Mouse (Mus musculus) liver, postnatal 0 days (tissue): ENCODE measurements around the gene Bco1. TPM values are rescaled to one million over a fixed set of nuclear protein-coding genes. Genes with fewer than 3 reads are reported as not detected.

Source experiments
- ATAC-seq: fragments of 200-750 bp; cut with Nextera tagmentation; 2 replicates; pipeline ENCODE4 v1.8.0; 2017; ENCODE audit warnings: mild to moderate bottlenecking, moderate library complexity
- DNase-seq: peaks from one replicate; pipeline ENCODE4 v3.0.0-alpha.2; 2016
- H3K27ac ChIP-seq: fragments of 300-500 bp; sonication (generic); 2 replicates; pipeline ENCODE4 v1.5.1; 2014; ENCODE audit warnings: antibody characterized with exemption, moderate library complexity, mild to moderate bottlenecking, low read depth
- H3K27me3 ChIP-seq: fragments of 300-500 bp; sonication (generic); 2 replicates; pipeline ENCODE4 v1.6.1; 2014; ENCODE audit warnings: low read length, control low read depth, mixed read lengths; ENCODE audit not compliant: insufficient read depth
- H3K36me3 ChIP-seq: fragments of 300-500 bp; sonication (generic); replicated peaks from 2 replicates; pipeline ENCODE4 v1.6.1; 2014; ENCODE audit warnings: mild to moderate bottlenecking, control low read depth, low read length, moderate library complexity, mixed read lengths; ENCODE audit not compliant: insufficient read depth
- H3K4me1 ChIP-seq: fragments of 300-500 bp; sonication (generic); 2 replicates; pipeline ENCODE4 v1.6.1; 2014; ENCODE audit warnings: antibody characterized with exemption, mild to moderate bottlenecking, control low read depth; ENCODE audit not compliant: insufficient read depth
- H3K4me2 ChIP-seq: fragments of 300-500 bp; sonication (generic); 2 replicates; pipeline ENCODE4 v1.6.1; 2014; ENCODE audit warnings: low read depth, mild to moderate bottlenecking, low read length, moderate library complexity, mixed read lengths
- H3K4me3 ChIP-seq: fragments of 300-500 bp; sonication (generic); 2 replicates; pipeline ENCODE4 v1.5.1; 2014; ENCODE audit warnings: low read depth, low read length
- H3K9ac ChIP-seq: fragments of 300-500 bp; sonication (generic); replicated peaks from 2 replicates; pipeline ENCODE4 v1.6.1; 2014; ENCODE audit warnings: mild to moderate bottlenecking, moderate library complexity
- H3K9me3 ChIP-seq: fragments of 300-500 bp; sonication (generic); 2 replicates; pipeline ENCODE4 v1.6.1; 2016; ENCODE audit warnings: mild to moderate bottlenecking, control low read depth, low read length, mixed read lengths
- CTCF ChIP-seq: sonication (generic); IDR thresholded peaks from 2 replicates; pipeline ENCODE4 v1.5.1; 2016; ENCODE audit warnings: antibody characterized with exemption, low read depth
- EP300 ChIP-seq: IDR thresholded peaks from 2 replicates; pipeline ENCODE4 v1.6.1; 2016; ENCODE audit warnings: antibody characterized with exemption, low read depth, mild to moderate bottlenecking
- WGBS: fragments of 180-500 bp; shearing (Covaris S2); extraction: QIAGEN DNeasy Blood & Tissue Kit; methylation state at CpG from one replicate; pipeline ENCODE4 v1.1.7; 2014; ENCODE audit not compliant: insufficient replicate concordance; 5-methylcytosine and 5-hydroxymethylcytosine counted together
- polyA plus RNA-seq: library from polyadenylated mRNA; unstranded; fragments of >200 nt; fragmentation: Nextera tagmentation; extraction: Ambion mirVana; gene quantifications from 2 replicates; pipeline ENCODE4 v1.2.1, GENCODE M21; 2015

Bco1 gene
- polyA plus RNA-seq, 1 experiment from 2014 or later = 8.1 TPM

- H3K27me3 ChIP-seq = no peaks in the 10 kb centered on the region
- 20% methylated on average over 9 of the region's 9 CpGs for WGBS
- H3K4me2 ChIP-seq = no peak overlapping the region
- H3K27ac ChIP-seq = no peak overlapping the region
- ATAC-seq (no peak), DNase-seq (peak; percentile 73)
- peaks cover 5% of the 10 kb centered on the region; the same call in 1 of the 2 replicates for H3K9me3 ChIP-seq
- TF ChIP-seq EP300 = no peak
- TF ChIP-seq CTCF = peak; percentile 89
- H3K4me3 ChIP-seq = no peak overlapping the region
- no peaks in the 10 kb centered on the region for H3K4me1 ChIP-seq
- no peak overlapping the region for H3K9ac ChIP-seq
- H3K36me3 ChIP-seq = peaks cover 6% of the 10 kb centered on the region
Measured at GRCm38 (mm10) chr8:117107533-117107932, 11.9 kb downstream of the Bco1 start.

- Histone ChIP-seq H3K27me3 (no peaks in the 10 kb centered on the region), H3K4me3 (no peak overlapping the region), H3K4me1 (no peaks in the 10 kb centered on the region), H3K9ac (no peak overlapping the region), H3K9me3 (peaks cover 5% of the 10 kb centered on the region; the same call in 1 of the 2 replicates), H3K36me3 (peaks cover 6% of the 10 kb centered on the region), H3K4me2 (no peak overlapping the region), H3K27ac (no peak overlapping the region)
- TF ChIP-seq CTCF = peak; percentile 58
- TF ChIP-seq EP300 = no peak
- DNase-seq (no peak), ATAC-seq (no peak)
- 87% methylated on average over 19 of the region's 19 CpGs for WGBS
Measured at GRCm38 (mm10) chr8:117109018-117109711, 13.5 kb downstream of the Bco1 start.

GRCm38 (mm10) chr8:117109801-117110390, 14.2 kb downstream of the Bco1 start:
- Histone ChIP-seq H3K36me3 (peaks cover 6% of the 10 kb centered on the region), H3K9ac (no peak overlapping the region), H3K4me1 (no peaks in the 10 kb centered on the region), H3K27me3 (no peaks in the 10 kb centered on the region), H3K4me3 (no peak overlapping the region), H3K9me3 (peaks cover 5% of the 10 kb centered on the region; the same call in 1 of the 2 replicates), H3K4me2 (no peak overlapping the region), H3K27ac (no peak overlapping the region)
- peak; percentile 70 for DNase-seq
- WGBS = 55% methylated on average over 16 of the region's 16 CpGs
- TF ChIP-seq EP300 (no peak), CTCF (peak; percentile 69)
- ATAC-seq = peak; percentile 36; the same call in 1 of the 2 replicates

GRCm38 (mm10) chr8:117111641-117112040, 16.0 kb downstream of the Bco1 start:
- H3K9me3 ChIP-seq = peaks cover 5% of the 10 kb centered on the region; the same call in 1 of the 2 replicates
- H3K27me3 ChIP-seq = no peaks in the 10 kb centered on the region
- no peak overlapping the region for H3K27ac ChIP-seq
- no peak overlapping the region for H3K4me3 ChIP-seq
- no peak for ATAC-seq
- no peak for DNase-seq
- peaks cover 6% of the 10 kb centered on the region for H3K4me1 ChIP-seq
- peaks cover 6% of the 10 kb centered on the region for H3K36me3 ChIP-seq
- H3K4me2 ChIP-seq = no peak overlapping the region
- H3K9ac ChIP-seq = no peak overlapping the region
- 75% methylated on average over 3 of the region's 3 CpGs for WGBS
- TF ChIP-seq EP300 = no peak
- TF ChIP-seq CTCF = no peak

- no peak for TF ChIP-seq EP300
- no peak for TF ChIP-seq CTCF
- Histone ChIP-seq H3K27me3 (no peaks in the 10 kb centered on the region), H3K27ac (no peak overlapping the region), H3K4me2 (no peak overlapping the region), H3K9me3 (peaks cover 5% of the 10 kb centered on the region; the same call in 1 of the 2 replicates), H3K4me3 (no peak overlapping the region), H3K4me1 (peaks cover 6% of the 10 kb centered on the region), H3K9ac (no peak overlapping the region), H3K36me3 (peaks cover 6% of the 10 kb centered on the region)
- no peak; the same call in 1 of the 2 replicates for ATAC-seq
- no peak for DNase-seq
- WGBS = 41% methylated on average over 8 of the region's 8 CpGs
Measured at GRCm38 (mm10) chr8:117112261-117112660, 16.6 kb downstream of the Bco1 start.

GRCm38 (mm10) chr8:117115094-117115493, 19.4 kb downstream of the Bco1 start:
- H3K4me1 ChIP-seq = peaks cover 6% of the 10 kb centered on the region
- ATAC-seq = no peak
- H3K9me3 ChIP-seq = no peaks in the 10 kb centered on the region
- TF ChIP-seq CTCF (no peak), EP300 (no peak)
- no peaks in the 10 kb centered on the region; the same call in 1 of the 2 replicates for H3K36me3 ChIP-seq
- H3K27me3 ChIP-seq = no peaks in the 10 kb centered on the region
- no peak overlapping the region for H3K4me3 ChIP-seq
- 48% methylated on average over 6 of the region's 6 CpGs for WGBS
- no peak overlapping the region for H3K9ac ChIP-seq
- no peak overlapping the region for H3K4me2 ChIP-seq
- DNase-seq = no peak
- no peak overlapping the region for H3K27ac ChIP-seq
